Mouse (Mus musculus): ENCODE measurements around the gene Itpka. TPM values are rescaled to one million over a fixed set of nuclear protein-coding genes. Genes with fewer than 3 reads are reported as not detected.

The Itpka gene
- polyA plus RNA-seq, 1 experiment from 2014 or later: 1.3 TPM

- DNase-seq (peak; percentile 62), ATAC-seq (ENCODE audit: insufficient read depth) (peak; percentile 79)
- Histone ChIP-seq H3K4me2 (peak overlapping the region; percentile 95), H3K36me3 (ENCODE audit: insufficient read depth) (peaks cover 13% of the 10 kb centered on the region), H3K9ac (peak overlapping the region; percentile 78), H3K27ac (ENCODE audit: low read depth) (peak overlapping the region; percentile 18; the same call in 1 of the 2 replicates), H3K4me3 (ENCODE audit: low read depth, low read length) (peak overlapping the region; percentile 84), H3K4me1 (ENCODE audit: insufficient read depth) (0 out of 2 replicates have a peak, but pooled peaks cover 8% of the 10 kb centered on the region), H3K27me3 (ENCODE audit: insufficient read depth, low read length) (no peaks in the 10 kb centered on the region), H3K9me3 (ENCODE audit: low read depth, low read length) (no peaks in the 10 kb centered on the region)
- WGBS: under 1% methylated on average over 51 of the region's 89 CpGs
- TF ChIP-seq CTCF (IDR thresholded peaks at IDR 0.05; ENCODE audit: low read depth): no peak
Measured at GRCm38 (mm10) chr2:119799181-119799960, 57.2 kb downstream of the Itpka start.

GRCm38 (mm10) chr2:119799961-119800550 lies 57.9 kb downstream of the Itpka start:
- Histone ChIP-seq H3K27ac (ENCODE audit: low read depth) (peak overlapping the region; percentile 18; the same call in 1 of the 2 replicates), H3K4me1 (ENCODE audit: insufficient read depth) (0 out of 2 replicates have a peak, but pooled peaks cover 8% of the 10 kb centered on the region), H3K36me3 (ENCODE audit: insufficient read depth) (peaks cover 20% of the 10 kb centered on the region), H3K9ac (peak overlapping the region; percentile 78), H3K27me3 (ENCODE audit: insufficient read depth, low read length) (no peaks in the 10 kb centered on the region), H3K9me3 (ENCODE audit: low read depth, low read length) (no peaks in the 10 kb centered on the region), H3K4me3 (ENCODE audit: low read depth, low read length) (peak overlapping the region; percentile 84), H3K4me2 (peak overlapping the region; percentile 95)
- under 1% methylated on average over 25 of the region's 27 CpGs for WGBS
- ATAC-seq (ENCODE audit: insufficient read depth): no peak; the same call in 1 of the 2 replicates
- DNase-seq: peak; percentile 34
- no peak for TF ChIP-seq CTCF (IDR thresholded peaks at IDR 0.05; ENCODE audit: low read depth)

Other genes starting within 250 kb of the Itpka start
- gene Exd1, start 194.7 kb upstream of the Itpka start, polyA plus RNA-seq (2014; fragmentation: Nextera tagmentation; extraction: Ambion mirVana): 0.17 and 0.51 TPM in 2 replicates
- 57.3 and 58.9 TPM in 2 replicates for gene Chp1, start 194.6 kb upstream of the Itpka start, polyA plus RNA-seq (2014; fragmentation: Nextera tagmentation; extraction: Ambion mirVana)
- gene Nusap1, start 124.0 kb upstream of the Itpka start, polyA plus RNA-seq (2014; fragmentation: Nextera tagmentation; extraction: Ambion mirVana): 83.9 and 84.5 TPM in 2 replicates
- gene Oip5, start 123.9 kb upstream of the Itpka start, polyA plus RNA-seq (2014; fragmentation: Nextera tagmentation; extraction: Ambion mirVana): 25.3 and 27.8 TPM in 2 replicates
- gene Ndufaf1, start 79.5 kb upstream of the Itpka start, polyA plus RNA-seq (2014; fragmentation: Nextera tagmentation; extraction: Ambion mirVana): 36.7 and 37.4 TPM in 2 replicates
- 26.2 and 28.0 TPM in 2 replicates for gene Rtf1, start 67.3 kb upstream of the Itpka start, polyA plus RNA-seq (2014; fragmentation: Nextera tagmentation; extraction: Ambion mirVana)
- gene Ltk, start 18.1 kb downstream of the Itpka start, polyA plus RNA-seq (2014; fragmentation: Nextera tagmentation; extraction: Ambion mirVana): 0.66 and 0.83 TPM in 2 replicates
- gene Rpap1, start 45.2 kb downstream of the Itpka start, polyA plus RNA-seq (2014; fragmentation: Nextera tagmentation; extraction: Ambion mirVana): 30.7 and 34.2 TPM in 2 replicates
- gene Tyro3, start 55.4 kb downstream of the Itpka start, polyA plus RNA-seq (2014; fragmentation: Nextera tagmentation; extraction: Ambion mirVana): 19.0 and 21.9 TPM in 2 replicates
- gene Mga, start 154.9 kb downstream of the Itpka start, polyA plus RNA-seq (2014; fragmentation: Nextera tagmentation; extraction: Ambion mirVana): 36.6 and 38.6 TPM in 2 replicates
- gene Mapkbp1, start 230.4 kb downstream of the Itpka start, polyA plus RNA-seq (2014; fragmentation: Nextera tagmentation; extraction: Ambion mirVana): 3.4 and 4.0 TPM in 2 replicates

All from lung, embryonic 14.5 days (tissue).